Mouse (Mus musculus): ENCODE results near the gene Synpo2l.
"Not testable (repeated sequence)": the region's sequence is repeated elsewhere in the genome, so short reads cannot be mapped to it uniquely, and the experiment has no call there.

The Synpo2l gene

GRCm38 (mm10) chr14:20641438-20641875 is 26.7 kb downstream of the Synpo2l start:
- DNase-seq (ENCODE audit: low spot score), result no peak

- peak; percentile 98 for DNase-seq (ENCODE audit: low spot score)
These were observed 27.3 kb downstream of the Synpo2l start, which contains the start of gene Usp54 for GRCm38 (mm10) chr14:20640644-20641437. Gene Usp54, minus strand, starts transcription at chr14:20641063.

GRCm38 (mm10) chr14:20639918-20640619 is 28.1 kb downstream of the Synpo2l start:
- no peak for DNase-seq (ENCODE audit: low spot score)

- no peak for DNase-seq (ENCODE audit: low spot score)
These were observed 29.5 kb downstream of the Synpo2l start for GRCm38 (mm10) chr14:20638702-20639101.

- no peak for DNase-seq (ENCODE audit: low spot score)
These were observed 30.2 kb downstream of the Synpo2l start for GRCm38 (mm10) chr14:20637818-20638574.

GRCm38 (mm10) chr14:20636968-20637367 is 31.2 kb downstream of the Synpo2l start:
- DNase-seq (ENCODE audit: low spot score), result not testable (repeated sequence)

GRCm38 (mm10) chr14:20635546-20635945 is 32.6 kb downstream of the Synpo2l start:
- DNase-seq (ENCODE audit: low spot score), result no peak

- DNase-seq (ENCODE audit: low spot score), result no peak
These were observed 36.9 kb downstream of the Synpo2l start for GRCm38 (mm10) chr14:20631253-20631652.

GRCm38 (mm10) chr14:20626971-20627370 is 41.2 kb downstream of the Synpo2l start:
- DNase-seq (ENCODE audit: low spot score), result no peak

GRCm38 (mm10) chr14:20626447-20626846 is 41.7 kb downstream of the Synpo2l start:
- DNase-seq (ENCODE audit: low spot score), result no peak

GRCm38 (mm10) chr14:20622907-20623306 is 45.2 kb downstream of the Synpo2l start:
- DNase-seq (ENCODE audit: low spot score), result no peak

GRCm38 (mm10) chr14:20622412-20622811 is 45.7 kb downstream of the Synpo2l start:
- DNase-seq (ENCODE audit: low spot score), result no peak

- peak; percentile 36 for DNase-seq (ENCODE audit: low spot score)
These were observed 46.3 kb downstream of the Synpo2l start for GRCm38 (mm10) chr14:20621903-20622302.

GRCm38 (mm10) chr14:20619131-20619530 is 49.0 kb downstream of the Synpo2l start:
- DNase-seq (ENCODE audit: low spot score), result no peak

GRCm38 (mm10) chr14:20618211-20618610 is 49.9 kb downstream of the Synpo2l start:
- peak; percentile 39 for DNase-seq (ENCODE audit: low spot score)

GRCm38 (mm10) chr14:20616421-20616820 is 51.7 kb downstream of the Synpo2l start:
- DNase-seq (ENCODE audit: low spot score), result peak; percentile 62

GRCm38 (mm10) chr14:20615075-20615474 is 53.1 kb downstream of the Synpo2l start:
- no peak for DNase-seq (ENCODE audit: low spot score)

- no peak for DNase-seq (ENCODE audit: low spot score)
These were observed 55.3 kb downstream of the Synpo2l start for GRCm38 (mm10) chr14:20612820-20613219.

GRCm38 (mm10) chr14:20610146-20610545 is 58.0 kb downstream of the Synpo2l start:
- no peak for DNase-seq (ENCODE audit: low spot score)

- no peak for DNase-seq (ENCODE audit: low spot score)
These were observed 58.6 kb downstream of the Synpo2l start for GRCm38 (mm10) chr14:20609519-20609918.

All from layer of hippocampus, adult 11-12 months (tissue).